Mouse (Mus musculus) CD4-positive, CD25-positive, alpha-beta regulatory T cell, adult 4 months (primary cell): ENCODE data around the gene Foxp1. TPM values are rescaled to one million over a fixed set of nuclear protein-coding genes. Genes with fewer than 3 reads are reported as not detected.

Experiments used
- ATAC-seq: one replicate; pipeline ENCODE4 v1.8.0; 2017
- polyA plus RNA-seq, 2 experiments: library from polyadenylated mRNA; unstranded; fragments of 100-300 nt; shearing (Covaris generic); gene quantifications; one replicate each; pipeline ENCODE4 v1.2.1; 2017

Foxp1 gene
- polyA plus RNA-seq, 2 experiments from 2014 or later: 275 to 341 TPM

DNA sequence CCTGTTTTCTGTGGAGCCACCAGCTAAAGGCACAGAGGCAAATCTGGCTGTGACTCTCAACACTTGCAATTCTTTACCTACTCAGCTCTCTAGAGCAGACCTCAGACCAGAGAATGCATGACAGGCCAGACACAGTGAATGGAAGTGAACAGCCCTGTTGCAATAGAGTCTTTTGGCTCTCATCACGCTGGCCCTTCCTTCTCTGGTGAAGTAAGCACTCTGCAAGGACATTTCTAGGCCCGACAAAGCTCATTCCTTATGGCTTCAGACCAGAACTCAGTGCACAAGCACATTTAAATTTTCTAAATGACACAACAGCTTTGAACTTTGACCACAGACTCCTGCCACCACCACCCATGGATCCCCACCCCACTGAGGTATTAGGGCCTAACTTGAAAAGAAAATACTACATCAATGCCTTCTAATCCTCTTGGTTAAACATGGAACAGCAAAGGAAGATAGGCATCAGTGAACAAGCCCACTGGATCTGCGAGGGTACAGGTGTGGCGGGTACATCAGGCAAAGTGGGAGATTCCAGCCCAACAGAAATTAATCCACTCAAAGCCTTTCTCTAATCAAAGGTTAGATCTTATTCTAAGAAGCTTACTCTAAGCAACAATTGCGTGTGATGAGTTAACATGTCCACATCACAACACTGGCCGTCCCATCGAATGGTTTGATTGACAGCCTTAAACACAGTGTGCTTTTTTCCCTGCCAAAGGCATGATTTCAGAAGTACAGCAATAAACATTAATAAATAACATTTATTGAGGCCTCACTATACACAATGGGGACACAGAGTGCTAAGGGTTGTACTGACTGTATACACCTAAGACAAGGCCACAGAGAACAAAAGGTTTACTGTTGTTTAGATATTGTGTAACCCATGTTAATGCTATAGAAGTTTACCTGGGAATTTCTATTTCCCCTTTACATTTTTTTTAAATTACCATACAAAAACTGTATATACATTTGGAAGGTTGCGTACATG lies 401.4 kb downstream of the Foxp1 start:
- ATAC-seq: no peak

DNA sequence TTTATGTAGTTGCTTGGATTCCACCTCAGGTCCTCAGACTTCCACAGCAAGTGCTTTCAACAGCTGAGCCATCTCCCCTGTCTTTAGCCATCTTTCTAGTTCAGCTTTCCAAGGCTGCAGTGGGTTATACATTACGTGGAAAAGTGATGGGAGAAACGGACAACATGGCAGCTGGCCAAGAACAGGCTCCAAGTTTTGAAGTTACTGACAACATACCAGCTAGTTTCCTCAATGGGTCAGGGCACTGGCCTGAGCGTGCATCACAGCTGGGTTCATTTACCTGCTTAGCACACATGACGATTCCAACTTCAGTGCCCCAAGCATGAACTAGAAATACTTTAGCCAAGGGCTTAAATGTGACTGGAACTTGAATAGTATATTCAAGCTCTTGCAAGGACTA lies 404.0 kb downstream of the Foxp1 start:
- ATAC-seq: no peak

DNA sequence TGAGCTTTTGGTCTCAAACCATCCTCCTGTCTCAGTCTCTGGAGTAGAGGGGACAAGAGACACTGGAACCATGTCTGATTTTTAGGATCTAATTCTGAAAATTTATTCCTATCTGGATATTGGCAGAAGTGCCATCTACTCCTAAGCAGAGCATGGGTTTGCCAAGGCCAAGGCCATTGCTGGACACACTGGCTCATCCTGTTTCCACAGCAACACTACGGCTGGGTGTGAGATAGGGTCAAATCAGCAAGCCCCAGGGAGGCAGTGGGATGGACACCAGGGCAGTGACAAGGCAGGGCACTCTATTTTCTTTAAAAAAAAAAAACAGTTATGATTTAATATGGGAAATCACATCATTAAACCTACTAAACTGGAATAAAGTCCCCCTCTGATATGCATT lies 405.1 kb downstream of the Foxp1 start:
- no peak for ATAC-seq

DNA sequence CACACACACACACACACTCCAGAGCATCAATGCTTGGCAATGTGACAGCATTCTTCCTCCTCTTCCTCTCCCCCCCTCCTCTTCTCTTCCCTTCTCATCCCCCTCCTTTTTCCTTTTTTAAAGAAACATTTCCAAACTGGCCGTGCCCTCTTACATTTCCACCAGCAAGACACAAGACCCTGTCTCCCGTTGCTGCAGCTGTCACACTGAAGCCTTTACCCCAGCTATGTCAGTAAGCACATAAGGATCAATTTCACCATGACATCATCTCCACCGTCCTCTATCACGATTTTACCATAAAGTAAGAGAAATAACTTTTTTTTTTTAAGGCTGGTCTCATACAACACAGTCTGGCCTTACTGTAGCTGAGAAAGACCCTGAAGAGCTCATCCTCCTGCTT lies 410.7 kb downstream of the Foxp1 start:
- no peak for ATAC-seq

DNA sequence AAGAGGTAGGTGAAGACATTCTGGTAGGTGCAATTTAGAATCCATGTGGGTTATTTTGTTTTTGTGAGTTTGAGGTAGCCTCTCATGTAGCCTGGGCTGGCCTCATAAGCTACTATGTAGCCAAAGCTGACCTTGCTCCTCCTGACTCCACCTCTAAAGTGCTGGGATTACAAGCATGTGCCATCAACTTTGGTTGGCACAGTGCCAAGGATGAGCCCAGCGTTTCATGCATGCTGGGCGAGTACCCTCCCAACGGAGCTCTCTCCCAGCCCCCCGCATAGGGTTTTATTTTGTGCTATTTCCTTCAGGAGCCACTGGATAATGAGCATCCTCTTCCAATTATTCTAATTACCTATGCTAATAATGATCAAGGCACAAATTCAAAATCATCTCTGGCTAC lies 414.1 kb downstream of the Foxp1 start:
- ATAC-seq: no peak

DNA sequence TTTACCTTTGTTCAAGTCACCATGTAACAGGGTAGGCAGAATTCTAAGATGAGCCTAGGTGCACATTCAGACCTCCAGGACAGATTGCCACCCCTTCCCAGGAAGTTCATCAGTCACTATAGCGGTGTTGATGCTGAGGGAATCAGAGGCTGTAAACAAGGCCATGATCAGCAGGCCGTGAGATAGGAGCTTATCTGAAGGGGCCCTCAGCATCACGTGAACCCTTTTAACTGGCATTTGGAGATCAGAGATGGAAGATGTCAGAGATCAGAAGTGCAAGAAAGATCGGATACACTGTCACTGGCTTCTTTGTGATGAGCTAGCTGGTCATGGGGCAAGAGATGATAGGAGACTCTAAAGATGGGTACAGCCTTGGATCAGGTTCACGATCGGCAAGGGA lies 414.8 kb downstream of the Foxp1 start:
- no peak for ATAC-seq

DNA sequence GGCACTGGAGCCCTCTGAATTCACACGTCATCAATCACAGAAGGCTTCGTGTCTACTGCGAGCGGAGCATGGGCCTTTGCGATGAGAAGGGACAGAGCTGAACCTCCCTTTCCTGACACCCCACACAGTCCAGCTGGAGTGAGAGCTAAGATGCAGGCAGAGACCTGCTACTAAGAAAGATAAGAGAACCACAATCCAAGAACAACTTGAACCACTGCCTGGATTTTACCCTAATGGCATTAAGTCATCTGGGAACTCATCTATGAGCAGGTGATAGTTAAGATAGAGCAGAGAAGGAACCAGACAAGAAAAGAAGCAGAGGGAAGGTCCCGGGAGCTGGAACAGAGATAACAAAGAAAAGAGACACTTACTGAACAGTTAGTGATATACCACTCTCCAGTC lies 415.4 kb downstream of the Foxp1 start:
- ATAC-seq: no peak

DNA sequence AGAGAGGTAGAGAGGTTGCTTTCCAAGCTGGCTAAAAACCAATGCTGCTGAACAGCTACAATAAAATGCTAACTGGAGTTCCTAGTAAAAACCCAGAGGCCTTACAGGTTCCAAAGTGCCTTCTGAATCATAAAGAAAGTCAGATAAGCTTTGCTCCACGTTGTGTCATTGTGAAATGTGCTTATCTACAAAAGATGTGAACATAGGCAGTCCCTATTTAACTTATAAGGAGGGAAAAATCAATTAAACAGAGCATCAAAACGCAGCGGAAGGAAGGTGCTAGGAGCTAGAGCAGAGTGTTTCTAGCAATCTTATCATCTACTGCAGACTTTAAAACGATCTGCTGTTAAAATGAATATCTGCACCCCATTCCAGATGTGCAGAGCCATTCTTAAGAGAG lies 416.5 kb downstream of the Foxp1 start:
- no peak for ATAC-seq

DNA sequence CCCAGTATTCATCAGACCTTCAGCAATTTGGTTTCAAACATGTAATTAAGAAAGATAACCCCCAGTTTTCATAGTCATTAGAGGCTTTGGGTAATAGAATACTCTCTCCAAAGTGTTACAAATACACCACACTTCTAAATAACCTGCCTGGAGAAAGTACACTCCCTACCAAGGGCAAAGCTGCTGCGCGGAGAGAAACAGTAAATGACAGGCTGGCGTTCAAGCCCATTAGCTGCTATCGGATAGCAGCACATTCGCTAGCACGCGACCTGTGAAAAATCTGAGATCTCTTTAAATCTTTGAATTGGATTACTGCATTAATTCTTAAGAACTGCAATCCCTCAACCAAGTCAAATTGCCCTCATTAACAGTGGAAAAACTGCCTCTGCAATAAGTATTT lies 418.1 kb downstream of the Foxp1 start:
- ATAC-seq: no peak

DNA sequence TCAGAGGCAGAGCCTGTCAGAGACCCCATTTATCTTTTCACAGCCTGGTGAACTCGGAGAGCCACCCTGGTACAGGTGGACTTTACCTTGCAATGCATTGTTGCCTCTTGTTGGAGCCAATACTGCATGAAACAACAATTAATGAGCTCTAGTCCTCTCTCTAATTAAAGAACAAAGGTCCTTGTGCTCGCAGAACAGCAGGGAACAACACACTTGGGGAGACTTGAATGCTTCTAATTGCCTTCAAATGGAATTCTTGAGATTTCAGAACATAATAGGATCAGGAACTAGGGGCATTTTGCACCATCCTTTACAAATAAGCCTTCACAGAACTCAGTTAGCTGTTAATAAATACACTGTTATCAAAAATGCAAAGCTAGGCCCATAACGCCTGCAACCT lies 418.6 kb downstream of the Foxp1 start:
- no peak for ATAC-seq

DNA sequence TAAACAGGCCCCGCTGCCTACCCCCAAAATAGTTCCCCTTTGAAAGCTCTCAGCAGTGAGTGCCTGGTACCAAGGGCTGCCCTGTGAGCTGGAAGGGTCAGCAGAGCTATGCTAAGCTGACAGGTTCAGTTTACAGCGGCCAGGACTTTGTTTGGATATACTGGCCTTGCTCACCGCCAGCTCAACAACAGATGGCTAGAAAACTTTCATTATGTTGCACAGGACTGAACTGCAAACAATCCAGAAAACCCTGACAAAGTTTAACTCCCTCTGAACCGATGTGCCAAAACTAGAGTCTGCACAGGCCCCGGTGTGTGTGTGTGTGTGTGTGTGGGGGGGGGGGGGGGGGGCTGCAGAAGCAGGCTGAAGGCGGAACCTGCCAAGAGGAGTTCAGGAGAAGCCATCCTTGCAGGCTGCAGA lies 421.0 kb downstream of the Foxp1 start:
- no peak for ATAC-seq

DNA sequence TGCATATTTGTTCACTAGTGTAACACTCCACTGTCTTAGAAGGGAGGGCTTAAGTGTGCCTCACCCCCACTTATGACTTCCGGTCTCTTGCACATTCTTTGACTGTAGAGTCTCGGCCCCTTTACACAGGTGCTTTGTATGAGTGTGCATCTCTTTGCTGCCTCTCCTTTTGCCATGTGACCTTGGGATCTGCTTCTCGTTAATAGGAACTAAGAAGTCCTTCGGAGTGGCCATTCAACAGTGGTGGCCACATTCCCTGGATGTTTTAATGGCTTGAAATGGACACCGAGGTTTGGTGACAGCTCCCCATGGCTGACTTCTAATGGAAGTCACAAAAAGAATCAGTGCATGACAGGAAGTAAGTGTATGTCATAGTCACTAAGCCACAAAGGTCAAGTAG lies 422.2 kb downstream of the Foxp1 start:
- peak; percentile 19 for ATAC-seq

DNA sequence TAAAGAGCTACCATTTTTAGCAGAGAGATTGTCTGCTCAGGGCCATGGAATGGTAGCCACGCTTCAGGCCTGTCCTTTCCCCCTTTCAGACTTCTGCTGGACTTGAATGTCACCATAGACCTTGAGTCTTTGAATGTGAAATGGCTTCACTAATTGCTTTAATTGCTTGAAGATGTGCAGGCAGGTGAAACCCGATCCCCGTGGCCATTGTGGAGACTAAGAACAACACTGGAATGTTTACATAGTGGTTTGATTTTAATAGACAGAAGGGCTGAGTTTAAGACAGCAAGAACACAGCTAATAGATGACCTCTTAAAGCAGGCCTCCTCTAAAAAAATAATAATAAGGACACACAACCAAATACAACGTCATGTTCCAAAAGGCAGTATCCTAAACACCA lies 422.7 kb downstream of the Foxp1 start:
- no peak for ATAC-seq

DNA sequence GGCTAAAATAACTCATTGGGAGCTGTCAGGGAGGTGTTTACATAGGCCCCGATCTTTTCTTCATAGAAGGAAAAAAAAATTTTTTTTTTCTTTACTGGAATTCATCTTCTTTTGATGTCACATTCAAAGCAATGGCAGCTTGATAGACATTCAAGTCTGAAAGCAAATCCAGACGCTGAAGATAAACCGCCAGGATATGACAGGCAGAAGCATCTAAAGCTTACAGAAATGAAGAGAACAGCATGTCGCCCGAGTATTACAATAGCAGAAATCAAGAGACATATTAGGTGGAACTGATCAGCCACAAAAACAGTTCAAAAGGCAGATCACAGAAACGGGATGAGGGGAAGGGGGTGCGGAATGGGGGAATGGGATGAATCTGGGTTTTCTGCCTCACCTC lies 425.3 kb downstream of the Foxp1 start:
- no peak for ATAC-seq

DNA sequence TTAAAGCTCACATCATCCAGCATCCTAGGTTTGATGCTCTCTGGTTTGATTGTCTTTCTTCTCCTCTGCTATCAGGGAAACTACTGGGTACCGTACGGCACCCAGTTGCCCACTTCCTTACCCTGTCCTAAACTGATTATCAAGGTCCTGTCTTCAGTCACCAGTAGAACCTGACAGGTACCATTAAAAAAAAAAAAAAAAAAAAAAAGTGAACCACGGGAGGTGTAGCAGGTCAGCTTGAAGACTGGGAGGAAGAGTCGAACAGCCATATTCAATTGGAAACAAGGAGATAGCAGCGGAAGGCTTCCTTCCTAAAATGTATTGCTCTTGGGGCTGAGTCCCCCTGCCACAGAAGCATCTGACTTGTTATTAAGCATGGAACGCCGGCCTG lies 425.8 kb downstream of the Foxp1 start:
- ATAC-seq: no peak

DNA sequence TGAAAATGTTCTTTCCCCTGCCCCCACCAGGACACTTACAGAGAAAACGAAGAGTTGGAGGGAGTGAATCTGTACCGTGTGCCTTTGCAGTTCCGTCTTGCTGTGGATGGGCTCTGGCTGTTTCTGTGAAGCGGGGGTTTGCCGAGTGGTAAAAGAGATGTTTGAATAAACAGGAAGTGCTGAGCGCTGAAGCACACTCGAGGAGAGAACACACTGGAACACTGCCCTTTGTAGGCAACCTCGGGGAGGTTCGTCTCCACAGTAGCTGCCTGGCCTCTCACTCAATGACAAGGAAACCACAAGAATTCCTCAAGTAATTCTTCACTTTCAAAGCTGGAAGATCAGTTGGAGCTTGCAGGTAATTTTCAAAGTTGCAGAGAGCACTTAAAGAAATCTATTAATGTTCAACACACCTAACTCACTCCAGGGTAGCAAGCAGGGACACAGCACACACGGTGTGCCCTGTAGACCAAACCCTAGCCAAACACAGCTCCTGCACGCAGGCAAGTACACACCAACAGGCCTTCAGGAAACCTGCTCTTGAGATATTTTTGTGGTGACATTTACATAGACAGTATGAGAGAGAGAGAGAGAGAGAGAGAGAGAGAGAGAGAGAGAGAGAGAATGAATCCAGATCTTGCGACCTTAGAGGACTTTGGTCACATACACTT lies 426.3 kb downstream of the Foxp1 start:
- ATAC-seq: peak; percentile 69

DNA sequence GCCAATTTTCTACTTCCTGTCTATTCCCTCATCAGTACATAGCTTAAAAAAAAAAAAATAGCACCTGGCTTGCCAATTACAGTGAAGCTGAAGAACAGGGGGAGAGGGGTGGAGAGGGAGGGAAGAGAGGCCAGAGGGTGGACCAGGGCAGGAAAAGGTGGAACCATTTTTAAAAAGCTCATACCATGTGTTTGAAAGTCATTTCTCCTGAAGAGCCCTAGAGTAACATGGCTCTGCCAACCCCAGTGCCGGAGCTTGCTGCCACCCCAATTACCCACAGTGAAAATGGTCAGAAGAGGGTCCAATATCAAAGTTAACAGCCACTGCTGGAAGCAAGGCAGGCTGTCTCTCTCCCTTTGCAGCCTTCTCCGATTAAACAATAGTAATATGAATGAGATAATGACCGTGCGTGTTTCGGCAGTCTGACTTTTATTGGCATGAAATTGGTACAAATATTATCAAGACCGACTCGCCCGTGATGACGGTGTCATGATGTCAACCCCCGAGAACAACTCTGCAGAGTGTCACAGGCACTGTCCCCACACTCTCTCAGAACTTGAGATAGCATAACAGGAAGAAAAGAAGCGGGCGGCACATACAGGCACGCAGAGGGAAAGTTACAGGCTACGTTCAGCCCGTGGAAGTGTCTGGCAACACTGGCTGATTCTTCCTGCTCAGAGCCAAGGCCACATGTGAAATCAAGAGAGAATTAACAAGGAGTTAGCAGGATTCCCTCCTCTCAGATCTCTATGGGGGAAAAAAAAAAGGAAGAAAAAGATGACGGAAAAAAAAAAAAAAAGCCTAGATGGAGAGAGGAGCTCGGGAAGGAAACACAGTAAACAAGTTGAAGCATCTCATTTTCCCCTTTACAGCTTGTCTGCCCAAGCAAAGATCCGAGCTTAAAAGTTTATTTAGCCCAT lies 427.1 kb downstream of the Foxp1 start:
- ATAC-seq: peak; percentile 66

DNA sequence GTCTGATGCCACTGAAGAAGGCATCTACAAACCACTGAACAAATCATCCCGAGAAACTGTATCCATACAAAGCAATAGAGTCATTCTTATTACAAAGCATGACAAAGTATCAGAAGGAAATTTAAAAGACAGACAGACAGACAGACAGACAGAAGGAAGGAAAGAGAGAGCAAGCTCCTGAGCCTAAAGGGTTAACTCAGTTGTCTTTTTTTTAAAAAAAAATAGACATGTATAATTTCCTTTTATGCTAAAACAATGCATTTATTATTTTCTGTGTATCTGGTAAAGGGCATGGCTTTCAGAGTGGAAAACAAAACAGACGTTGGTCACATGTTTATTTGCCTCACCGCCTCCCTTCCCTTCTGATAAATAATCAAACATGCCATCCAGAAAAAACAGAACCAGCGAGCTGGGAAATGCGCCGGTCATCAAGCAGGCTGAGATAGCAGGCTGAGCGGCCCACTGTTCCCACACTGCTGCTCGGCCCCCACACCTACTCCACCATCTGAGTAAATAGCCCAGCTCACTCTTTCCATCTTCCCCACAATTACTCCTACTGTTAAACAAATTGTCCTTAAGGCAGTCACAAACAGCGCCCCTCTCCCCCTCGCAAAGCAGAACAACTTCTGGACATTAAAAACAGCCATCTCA lies 428.1 kb downstream of the Foxp1 start:
- no peak for ATAC-seq

DNA sequence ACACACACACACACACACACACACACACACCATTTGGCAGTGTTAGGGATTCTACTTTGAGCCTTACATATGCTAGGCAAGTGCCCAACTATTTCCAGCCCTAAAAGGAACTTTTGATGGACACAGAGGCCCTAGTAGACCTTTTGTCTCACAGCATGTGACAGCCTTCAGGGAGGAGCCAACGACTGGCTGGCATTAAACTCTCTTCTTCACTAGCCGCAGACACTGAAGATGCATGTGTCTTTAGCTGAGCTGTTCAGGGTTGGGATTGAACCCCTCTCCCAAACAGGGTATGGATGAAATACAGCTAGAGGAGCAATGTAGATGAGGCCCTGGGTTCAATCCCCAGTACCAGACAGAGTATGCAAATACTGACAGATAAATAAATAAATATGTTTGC lies 428.7 kb downstream of the Foxp1 start:
- no peak for ATAC-seq

DNA sequence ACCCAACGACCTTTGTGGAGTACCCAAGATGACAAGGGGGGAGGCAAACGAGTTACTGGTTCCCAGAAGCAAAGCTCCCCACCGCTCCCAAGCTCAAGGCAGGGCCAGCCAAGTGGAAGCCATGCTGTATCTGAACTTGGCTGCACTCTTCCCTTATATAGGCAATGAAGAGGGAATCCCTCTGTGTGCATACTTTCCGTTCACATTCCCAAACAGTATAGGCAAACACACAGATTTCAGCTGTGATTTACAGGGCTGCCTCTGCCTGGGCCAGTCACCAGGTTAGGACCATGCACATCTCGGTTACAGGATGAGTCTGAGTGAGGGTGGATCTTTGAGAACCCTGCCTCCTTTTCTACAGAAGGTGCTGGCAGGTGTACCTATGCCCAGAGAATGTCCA lies 429.3 kb downstream of the Foxp1 start:
- no peak for ATAC-seq

DNA sequence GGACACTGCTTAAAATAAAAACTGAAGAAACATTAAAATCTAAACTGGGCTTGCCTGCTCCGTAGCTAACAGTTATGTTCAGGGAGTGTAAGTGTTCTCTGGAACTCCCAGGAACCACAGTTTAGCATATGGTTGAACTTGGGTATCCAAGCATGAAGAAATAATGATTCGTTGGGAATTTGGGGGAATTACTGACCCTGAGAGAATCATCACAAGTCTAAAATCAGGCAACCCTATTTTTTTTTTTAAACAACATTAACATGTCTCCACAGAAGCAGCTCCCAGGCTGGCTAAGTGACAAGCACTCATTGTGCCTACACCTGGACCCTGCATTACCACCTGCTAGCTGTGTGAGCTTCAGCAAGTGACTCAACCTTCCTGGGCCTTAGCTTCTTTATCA lies 430.7 kb downstream of the Foxp1 start:
- no peak for ATAC-seq

DNA sequence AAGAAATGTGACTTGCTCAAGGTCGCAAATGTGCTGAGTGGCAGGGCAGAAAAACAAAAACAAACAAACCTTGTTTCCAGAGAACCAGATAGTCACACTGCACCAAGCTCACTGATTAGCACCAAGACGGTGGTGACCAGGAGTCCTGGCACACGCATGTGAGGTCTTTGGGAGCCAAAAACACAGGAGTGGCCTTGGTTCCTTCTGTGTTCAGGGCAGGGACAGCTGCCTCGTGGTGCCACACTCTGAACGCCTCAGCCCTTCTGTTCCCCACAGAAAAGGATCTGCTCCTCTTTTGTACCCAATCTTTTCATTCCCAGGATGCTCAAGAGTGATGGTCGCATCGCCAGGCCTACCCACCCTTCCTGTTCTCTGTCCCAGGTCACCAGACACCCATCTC lies 434.9 kb downstream of the Foxp1 start:
- no peak for ATAC-seq

DNA sequence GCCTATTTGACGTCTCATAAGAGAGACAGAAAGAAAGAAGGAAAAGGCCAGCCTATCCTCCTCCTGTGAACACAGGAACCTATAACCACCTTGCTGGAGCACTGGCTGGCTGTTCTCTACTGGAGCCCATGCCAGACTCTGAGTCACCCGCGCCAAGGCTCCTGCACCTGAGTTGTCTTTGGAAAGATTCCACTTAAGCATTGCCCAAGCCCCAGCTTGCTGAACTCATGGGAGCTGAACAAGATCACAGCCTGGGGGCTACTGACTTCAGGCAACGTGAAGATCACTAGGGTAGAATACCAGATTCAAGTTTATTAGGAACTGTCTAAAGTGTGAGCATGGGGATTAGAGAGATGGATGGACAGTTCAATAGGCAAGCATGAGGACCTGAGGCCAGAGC lies 437.6 kb downstream of the Foxp1 start:
- no peak for ATAC-seq
